Mouse (Mus musculus) heart, postnatal 4 days (tissue): Measurements from ENCODE around the gene Trim38. TPM values are rescaled to one million over a fixed set of nuclear protein-coding genes. Genes with fewer than 3 reads are reported as not detected.
"Not testable (repeated sequence)": the region's sequence is repeated elsewhere in the genome, so short reads cannot be mapped to it uniquely, and the experiment has no call there.

Experiments used
- DNase-seq: peaks from one replicate; pipeline ENCODE4 v3.0.0; 2021
- total RNA-seq, 2 experiments: library from RNA; stranded (reverse); gene quantifications; 2 replicates each; pipeline ENCODE4 v1.2.3; 2021

Gene Trim38
- not detected for total RNA-seq

DNA sequence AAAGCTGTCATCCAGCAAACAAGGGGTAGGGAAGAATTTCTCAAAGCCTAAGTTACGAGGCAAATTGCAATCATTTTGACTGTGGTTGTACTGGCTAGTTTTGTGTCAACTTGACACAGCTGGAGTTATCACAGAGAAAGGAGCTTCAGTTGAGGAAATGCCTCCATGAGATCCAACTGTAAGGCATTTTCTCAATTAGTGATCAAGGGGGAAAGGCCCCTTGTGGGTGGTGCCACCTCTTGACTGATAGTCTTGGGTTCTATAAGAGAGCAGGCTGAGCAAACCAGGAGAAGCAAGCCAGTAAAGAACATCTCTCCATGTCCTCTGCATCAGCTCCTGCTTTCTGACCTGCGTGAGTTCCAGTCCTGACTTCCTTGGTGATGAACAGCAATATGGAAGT, at the start of gene Trim38:
Gene Trim38 (plus strand): TSS at position 301 of the 400 bp plus-strand sequence.
- not testable (repeated sequence) for DNase-seq

DNA sequence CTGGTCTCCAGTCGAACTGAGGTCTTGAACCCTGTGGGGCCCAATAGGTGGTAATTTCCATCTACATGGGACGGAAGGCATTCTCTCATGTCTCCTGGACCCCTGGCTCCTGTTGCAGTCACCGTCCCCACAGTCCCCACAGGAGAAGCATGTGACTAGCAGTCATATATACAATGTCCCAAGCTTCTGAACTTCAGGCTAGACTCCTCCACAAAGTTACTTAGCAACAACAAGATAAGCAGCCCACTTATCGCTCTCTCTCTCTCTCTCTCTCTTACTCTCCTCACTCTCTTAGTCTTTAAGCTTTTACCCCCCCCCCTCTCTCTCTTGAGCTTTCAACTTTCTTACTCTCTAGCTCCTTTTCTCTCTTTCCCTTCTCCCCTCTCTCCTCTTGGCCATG, 45.5 kb upstream of the Trim38 start:
- peak; percentile 2 for DNase-seq

DNA sequence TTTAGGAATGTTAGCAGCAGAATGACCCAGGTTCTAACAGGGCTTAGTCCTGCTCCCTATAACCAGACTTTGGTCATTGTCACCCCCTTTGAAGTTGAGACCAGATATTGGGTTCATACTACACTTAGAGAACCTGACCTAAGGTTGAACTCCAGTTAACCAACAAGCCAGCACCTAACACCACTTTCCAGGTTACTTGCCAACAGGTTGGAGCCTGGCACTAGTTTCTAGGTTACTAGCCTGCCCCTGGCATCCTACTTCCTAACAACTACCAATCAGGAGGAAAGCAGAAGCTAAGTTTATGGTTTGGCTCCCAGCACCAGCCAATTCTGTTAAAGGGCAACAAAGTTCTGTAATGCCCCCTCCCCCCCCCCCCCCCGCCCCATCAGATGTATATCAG, 44.5 kb upstream of the Trim38 start:
- peak; percentile 2 for DNase-seq

DNA sequence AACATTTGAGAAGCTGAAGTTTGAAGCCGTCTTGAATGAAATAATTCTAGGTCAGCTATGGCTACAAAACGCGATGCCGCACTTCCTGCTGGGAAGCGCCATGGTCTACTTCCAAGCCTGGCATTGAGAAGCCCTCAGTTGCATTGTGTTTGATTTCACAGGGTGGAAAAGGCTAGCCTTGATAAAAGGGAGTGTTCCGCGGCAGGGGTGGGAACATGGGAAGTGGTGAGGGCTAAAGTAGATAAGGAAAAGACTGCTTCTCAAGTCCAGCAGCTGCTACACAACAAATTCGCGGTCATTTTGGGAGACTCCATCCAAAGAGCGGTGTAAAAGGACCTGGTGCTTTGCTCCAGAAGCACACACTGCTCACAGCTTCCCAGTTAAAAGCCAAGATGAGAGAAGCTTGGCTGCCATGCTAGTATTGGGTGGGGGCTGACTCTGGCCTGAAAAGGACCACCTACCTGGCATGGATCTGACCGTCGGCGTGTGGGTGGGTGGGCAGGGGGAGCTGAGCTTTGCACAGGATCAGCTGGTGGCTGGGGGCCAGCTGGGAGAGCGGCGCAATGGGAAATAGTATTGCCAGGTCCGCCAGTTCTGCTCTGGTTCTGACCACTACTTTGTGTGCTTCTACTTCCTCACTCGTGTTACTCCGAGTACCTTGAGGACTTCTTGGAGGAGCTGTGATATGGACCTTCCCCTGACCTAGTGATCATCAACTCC, 41.1 kb upstream of the Trim38 start:
- peak; percentile 4 for DNase-seq

DNA sequence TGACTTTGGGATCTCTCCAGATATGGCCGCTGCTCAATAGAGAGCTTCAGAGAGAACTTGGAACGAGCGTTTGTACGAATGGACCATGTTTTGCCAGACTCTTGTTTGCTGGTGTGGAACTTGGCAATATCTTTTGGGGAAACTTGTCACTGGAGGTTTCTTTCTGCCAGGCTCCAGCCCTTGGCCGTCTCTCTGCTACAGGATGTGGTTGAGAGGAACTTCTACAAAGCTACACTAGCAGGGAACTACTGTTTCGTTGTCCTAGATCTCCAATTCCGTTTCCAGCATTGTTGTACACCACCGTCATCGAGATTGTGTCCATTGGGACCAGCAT, 40.6 kb upstream of the Trim38 start:
- DNase-seq = no peak

DNA sequence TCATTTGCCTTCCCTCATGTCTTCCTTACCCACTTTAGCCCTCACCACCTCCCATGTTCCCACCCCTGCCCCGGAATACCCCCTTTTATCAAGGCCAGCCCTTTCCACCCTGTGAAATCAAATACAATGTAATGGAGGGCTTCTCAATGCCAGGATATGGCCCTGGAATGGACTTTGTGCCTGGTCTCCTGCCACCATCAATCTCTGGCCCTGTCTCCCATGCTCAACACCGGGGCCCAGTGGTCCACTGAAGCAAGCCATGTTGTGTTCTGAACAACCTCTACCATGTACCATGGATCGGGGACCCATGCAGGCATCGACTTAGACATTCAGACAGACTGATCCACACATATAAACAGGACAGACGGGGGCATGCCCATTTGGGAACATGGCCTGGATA, 40.0 kb upstream of the Trim38 start:
- DNase-seq = peak; percentile 1

DNA sequence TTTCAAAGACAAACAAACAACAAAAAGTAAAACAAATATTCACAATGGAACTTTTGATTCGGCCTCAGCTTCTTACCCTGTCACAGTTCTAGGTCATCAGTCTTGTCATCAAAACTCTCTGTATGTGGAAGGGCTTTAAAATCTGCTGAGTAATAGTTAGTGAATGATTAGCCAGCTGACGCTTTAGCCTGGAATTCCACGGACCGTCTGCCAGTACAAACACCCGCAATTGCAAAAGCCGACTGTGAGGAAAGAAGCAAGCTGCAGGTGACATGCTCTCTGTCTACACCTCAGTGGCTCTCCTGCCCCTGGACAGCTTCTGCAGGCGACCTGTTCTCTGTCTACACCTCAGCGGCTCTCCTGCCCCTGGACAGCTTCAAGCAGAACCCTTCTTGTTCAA, 39.2 kb upstream of the Trim38 start:
- peak; percentile 25 for DNase-seq

DNA sequence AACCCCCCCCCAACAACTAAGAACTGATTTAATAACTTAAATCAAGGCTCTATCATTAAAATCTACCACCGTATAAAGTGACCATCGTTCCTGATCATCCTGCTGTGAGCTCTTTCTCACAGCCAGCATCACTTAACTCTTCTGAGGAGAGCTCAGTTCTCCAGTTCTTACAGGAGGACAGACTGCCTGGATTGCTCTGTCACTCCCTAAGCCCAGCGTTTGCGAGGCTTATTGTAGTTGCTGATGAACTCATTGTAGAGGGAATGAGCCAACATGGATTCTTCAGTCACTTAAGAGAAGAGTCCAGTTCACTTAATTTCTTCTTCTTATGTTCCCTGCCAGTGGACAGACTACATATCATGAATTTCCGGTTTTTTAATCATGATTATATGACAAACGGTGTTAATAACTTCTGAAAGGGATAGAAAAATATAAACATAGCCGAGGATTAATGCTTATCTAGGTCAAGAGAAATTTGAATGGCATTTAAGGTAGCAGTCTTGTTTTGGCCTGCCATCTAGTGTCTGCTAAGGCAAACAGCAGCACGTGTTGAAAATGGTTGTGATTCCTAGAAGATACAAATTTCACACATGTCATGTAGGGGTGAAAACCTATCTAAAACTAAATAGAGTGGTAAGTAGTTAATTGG, 37.4 kb upstream of the Trim38 start:
- peak; percentile 42 for DNase-seq

DNA sequence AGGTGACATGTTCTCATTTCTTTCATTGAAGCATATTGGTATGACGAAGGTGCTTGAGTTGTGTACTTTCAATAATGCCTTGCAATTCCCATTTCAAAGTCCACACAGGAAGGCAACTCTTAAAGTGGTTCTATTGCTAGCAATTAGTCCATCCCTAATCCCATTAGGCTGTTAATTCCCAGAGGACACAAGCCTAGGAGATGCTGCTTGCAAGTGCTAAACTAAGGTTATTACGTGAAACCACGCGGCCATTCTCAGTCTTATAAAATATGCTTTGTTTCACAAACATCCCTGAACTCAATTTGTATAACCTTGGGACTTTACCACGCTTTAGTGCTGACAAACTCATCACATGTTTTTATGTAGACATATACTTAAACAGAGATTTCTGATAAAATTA, 32.6 kb upstream of the Trim38 start:
- no peak for DNase-seq

DNA sequence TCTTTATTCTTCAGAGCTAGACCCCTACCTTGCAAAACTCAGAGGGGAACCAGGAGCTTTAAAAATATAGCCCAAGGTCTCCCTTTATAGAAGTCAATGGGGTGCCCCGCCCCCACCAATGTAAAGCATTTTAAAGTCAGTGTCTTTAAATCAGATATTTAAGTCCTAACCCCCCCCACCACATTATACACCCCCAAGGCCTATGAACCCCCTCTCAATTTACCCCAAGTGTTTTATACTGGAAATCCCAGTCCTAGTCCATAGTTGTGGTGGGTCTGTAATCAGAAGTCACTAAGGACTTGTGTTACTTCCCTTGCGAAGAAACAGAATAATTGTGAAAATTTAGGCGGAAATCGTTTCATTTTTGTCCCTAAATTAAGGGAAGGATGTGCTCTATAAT, 31.7 kb upstream of the Trim38 start:
- DNase-seq = no peak

DNA sequence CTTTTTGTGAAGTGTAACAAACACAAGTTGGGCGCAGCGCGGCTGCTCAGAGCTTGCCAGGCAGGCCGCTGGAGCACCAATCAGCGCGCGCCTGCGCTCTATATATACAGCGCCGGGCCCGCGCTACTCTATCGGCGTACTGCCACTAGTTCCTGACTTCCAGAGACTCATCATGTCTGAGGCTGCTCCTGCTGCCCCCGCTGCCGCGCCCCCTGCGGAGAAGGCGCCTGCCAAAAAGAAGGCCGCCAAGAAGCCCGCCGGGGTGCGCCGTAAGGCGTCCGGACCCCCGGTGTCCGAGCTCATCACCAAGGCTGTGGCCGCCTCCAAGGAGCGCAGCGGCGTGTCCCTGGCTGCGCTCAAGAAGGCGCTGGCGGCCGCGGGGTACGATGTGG, 31.0 kb upstream of the Trim38 start, which contains the start of gene Hist1h1c:
Gene Hist1h1c (plus strand): TSS at position 132 of the 392 bp plus-strand sequence.
- DNase-seq = peak; percentile 93

DNA sequence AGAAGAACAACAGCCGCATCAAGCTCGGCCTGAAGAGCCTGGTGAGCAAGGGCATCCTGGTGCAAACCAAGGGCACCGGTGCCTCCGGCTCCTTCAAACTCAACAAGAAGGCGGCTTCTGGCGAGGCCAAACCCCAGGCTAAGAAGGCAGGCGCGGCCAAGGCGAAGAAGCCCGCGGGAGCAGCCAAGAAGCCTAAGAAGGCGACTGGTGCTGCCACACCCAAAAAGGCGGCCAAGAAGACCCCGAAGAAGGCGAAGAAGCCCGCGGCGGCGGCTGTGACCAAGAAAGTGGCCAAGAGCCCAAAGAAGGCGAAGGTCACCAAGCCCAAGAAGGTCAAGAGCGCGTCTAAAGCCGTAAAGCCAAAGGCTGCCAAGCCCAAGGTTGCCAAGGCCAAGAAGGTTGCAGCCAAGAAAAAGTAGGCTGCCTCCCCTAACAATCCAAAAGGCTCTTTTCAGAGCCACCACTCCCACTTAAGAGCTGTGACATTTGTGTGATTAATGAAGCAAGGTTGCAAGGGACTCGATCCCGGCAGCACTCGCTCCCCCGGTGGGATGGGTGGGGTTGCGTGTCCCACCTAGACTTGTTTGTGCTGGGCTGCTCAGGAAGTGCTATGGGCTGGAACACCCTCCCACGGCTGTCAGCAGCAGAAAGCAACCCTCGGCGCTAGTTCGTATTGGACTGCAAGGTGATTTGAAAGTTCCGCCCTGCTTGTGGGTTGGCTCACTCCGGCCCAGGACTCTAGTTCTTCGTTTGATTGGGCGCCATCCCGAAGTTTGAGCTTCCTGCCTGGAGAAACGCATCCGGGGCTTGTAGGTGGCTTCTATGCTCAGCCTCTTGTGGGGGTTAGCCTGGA, 30.4 kb upstream of the Trim38 start:
- DNase-seq = peak; percentile 92

DNA sequence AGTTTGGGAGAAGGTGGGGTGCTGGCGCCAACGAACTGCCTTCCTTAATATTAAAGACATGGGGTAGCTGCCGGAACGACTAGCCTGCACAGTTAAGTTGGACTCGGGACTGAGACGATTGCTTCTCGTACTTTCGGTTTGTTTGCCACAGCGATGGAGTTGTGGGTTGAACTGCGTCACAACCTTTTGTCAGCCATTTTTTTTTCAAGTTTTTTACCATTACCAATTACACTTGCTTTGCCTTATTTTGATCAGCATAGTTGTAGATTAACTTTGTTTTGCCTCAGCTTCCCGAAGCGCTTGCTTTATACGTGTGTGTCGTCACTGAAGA, 29.8 kb upstream of the Trim38 start:
- DNase-seq = no peak

DNA sequence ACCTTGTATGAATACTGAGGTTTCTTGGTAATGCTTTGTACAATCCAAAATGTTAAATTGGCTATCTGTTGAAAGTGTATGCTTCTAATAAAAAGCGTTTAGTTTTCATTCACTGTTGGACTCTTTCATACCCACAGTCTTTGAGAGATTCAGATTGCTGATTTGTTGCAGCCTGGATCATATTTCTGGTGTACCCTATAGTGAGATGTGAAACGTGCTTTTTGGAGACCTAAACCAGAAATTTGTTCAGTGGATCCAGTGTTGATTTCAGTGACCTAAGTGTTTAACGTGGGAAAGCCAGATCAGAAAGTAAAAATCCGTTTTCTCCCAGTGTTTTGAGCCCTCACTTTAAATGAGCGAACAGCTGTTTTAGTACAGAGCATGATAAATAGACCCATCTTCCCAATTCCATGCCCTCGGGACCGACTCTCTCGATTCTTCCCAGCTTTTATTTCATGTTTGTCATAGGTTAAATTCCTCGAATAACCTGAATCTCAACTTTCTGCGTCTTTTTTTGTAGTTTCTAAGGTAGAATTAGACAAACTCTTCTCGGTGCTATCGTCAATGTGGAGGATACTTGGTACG, 29.4 kb upstream of the Trim38 start:
- no peak for DNase-seq

DNA sequence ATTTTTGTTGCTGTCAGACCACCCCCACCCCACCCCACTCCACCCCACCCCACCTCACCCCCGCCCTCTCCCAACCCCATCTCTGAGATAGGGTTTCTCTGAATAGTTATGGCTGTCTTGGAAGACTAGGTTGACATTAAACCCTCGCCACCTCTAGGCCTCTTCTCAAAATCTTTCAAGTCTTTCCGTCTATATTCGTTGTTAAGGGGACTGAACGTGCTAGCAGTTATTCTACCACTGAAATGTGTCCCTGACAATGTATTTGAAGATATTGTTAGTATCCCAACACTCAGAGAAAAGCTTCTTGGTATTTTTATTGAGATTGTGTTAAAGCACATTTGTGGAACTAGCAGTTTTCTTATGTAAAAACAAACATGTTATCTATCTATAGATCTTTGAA, 28.8 kb upstream of the Trim38 start:
- DNase-seq = no peak

DNA sequence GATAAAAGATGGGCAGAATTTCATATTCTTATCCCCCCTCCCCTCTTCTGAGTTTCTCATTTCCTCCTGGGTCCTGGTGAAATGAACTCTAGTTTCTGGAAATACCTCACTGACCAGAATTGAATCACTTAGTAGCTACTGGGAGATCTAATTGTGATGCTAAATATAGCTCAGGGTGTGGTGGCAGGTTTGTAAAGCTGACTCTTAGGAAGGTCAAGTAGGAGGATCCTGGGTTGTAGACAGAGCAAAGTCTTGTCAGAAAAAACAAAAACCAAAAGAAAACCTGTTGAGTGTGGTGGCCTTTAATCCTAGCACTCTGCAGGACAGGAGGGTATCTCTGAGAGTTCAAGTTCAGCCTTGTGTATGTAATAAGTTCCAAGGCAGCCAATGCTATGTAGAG, 27.7 kb upstream of the Trim38 start:
- no peak for DNase-seq

DNA sequence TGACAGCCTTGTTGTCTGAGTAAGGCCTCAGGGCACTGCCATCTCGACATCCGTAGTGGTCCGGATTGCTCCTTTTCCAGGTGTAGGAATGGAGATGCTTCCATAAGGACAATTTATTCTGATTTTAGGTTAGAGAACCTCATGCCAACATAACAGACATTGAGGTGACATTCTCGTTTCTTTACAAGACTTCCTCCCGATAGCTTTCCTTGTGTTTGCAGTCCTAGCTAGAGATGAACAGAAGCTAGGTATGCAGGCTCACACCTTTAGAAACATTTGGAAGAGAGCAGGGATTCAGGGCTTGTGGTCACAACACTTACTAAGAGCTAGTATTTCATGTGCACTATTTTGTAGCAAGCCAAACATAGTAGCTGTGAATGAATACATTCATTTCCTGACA, 26.5 kb upstream of the Trim38 start:
- no peak for DNase-seq

DNA sequence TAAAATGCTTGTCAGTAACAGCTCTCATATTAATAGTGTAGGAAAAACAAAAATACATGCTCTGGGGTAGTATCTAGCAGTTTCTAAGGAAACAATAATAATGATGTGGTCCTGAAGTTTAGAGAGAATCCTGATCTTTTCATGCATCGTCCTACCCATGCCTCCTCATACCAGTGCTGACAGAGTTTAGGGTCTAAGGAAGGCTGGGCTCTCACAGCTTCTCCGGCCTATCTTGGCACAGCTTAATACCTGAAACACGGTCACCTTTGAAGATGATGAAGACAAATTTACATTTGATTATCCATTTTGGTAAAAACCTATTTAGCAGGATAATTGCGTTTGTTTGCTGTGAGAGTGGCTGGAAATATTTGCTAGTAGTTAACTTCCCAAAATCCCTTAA, 25.8 kb upstream of the Trim38 start:
- no peak for DNase-seq

DNA sequence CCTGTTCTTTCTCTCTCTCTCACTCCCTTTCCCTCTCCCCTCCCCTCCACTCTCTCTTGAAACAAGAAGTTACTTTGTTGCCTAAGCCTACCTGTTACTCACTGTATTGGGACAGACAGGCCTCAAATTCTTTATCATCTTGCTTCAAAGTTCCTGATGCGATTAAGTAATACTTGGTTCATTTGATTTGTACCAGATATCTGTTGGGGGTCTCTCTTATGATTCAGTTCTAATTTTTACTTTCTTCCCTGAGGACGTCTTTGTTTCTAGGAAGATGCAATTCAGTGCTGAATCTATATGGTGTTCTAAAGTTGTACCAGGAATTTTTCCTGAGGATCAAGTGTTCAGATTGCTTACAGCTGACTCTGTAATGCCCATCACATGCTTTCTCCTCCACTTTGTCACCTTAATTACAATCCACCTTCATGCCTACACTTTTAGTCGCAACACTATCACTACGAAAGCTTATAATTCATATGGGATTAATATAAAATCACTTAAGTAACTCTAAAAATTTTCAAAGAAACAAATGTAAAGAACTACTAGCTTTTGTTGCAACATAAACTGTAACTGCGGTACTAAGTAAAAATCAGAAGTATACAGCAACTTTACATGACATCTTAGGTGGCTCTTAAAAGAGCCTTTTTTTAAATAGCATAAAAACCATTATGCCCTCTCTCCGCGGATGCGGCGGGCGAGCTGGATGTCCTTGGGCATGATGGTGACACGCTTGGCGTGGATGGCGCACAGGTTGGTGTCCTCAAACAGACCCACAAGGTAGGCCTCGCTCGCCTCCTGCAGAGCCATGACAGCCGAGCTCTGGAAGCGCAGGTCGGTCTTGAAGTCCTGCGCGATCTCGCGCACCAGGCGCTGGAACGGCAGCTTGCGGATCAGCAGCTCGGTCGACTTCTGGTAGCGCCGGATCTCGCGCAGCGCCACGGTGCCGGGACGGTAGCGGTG, 25.0 kb upstream of the Trim38 start:
- no peak for DNase-seq

DNA sequence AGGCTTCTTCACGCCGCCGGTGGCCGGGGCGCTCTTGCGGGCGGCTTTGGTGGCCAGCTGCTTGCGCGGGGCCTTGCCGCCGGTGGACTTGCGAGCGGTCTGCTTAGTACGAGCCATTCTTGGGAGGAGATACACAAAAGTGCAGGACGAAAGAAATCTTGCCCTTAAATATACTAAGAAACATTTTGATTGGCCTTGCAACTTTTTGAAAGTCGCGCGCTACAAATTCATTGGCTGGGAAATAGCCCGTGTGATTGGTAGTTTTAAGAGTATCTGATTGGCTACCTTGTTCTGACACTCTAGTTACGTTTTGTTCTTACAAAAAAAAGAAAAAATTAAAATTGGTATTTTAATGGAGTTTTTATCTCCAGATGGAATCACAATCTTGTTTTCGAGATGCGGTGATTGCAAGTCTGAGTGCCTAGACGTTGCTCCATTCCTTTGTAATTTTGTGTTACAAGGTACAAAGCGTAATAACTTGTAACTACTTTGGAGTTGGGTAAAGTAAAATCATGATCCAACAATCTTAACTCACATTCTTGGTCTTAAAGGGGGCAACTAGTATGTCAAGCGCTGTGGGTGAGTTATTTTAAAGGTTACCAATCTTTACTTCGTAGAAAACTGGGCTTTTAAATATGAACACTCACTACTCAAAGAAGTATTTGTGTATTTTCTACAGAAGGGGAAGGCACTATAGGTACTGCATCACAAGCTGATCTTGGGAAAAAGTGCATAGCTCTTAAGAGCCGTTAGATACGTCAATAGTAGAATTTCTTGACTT, 24.1 kb upstream of the Trim38 start, which contains the start of gene Hist1h3c:
Gene Hist1h3c (minus strand): TSS at position 222 of the 781 bp plus-strand sequence.
- DNase-seq = peak; percentile 89
